Comparison of ENCODE assay signal across 21 mouse cellular contexts in the genomic region with DNA sequence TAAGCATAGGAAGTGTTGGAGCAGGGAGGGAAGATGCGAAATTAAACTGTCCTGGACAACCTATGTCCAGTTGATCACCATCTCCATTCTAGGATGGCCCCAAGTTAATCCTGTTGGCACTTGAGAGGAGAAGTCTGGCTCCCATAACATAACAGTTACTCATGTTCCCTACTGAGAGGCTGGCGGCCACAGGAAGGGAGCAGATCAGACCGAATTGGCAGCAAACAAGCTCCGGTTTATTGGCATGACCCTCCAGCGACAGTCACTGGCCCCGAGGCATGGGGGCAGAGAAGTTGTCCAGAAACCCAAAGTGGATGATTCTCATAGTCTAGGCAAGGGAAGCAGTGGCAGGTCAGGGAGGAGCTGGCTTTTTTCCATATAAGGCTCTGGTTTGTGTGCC.
DNase-seq lines count a peak whose midpoint lies in the region; ATAC-seq and TF ChIP-seq lines count a peak whose summit lies in the region.
"Had no signal": no experiment of that assay in that cellular context is flagged by ENCODE, and none has a peak within 500 bp of the region (broad histone marks: within the 10 kb centered on the region; RNA-seq: fewer than 3 reads in every experiment).

No protein-coding gene starts in this region.

- 88% methylated on average over 6 of the region's 6 CpGs for WGBS in hindbrain, embryonic 11.5 days
- 83% methylated on average over 6 of the region's 6 CpGs for WGBS in hindbrain, embryonic 10.5 days
- WGBS in lung, postnatal 0 days: 51% methylated on average over 6 of the region's 6 CpGs
- WGBS in forebrain, embryonic 10.5 days: 80% methylated on average over 6 of the region's 6 CpGs

- H3K9me3 ChIP-seq in hindbrain, embryonic 11.5 days (ENCODE audit: control insufficient read depth, low read length): peaks cover 5% of the 10 kb centered on the region
- peaks cover 33% of the 10 kb centered on the region for H3K9me3 ChIP-seq in hindbrain, embryonic 10.5 days
- H3K9me3 ChIP-seq in lung, postnatal 0 days (ENCODE audit: low read length): no peaks in the 10 kb centered on the region
- H3K9me3 ChIP-seq in forebrain, embryonic 10.5 days: peaks cover 29% of the 10 kb centered on the region
- H3K9me3 ChIP-seq: lung, embryonic 15.5 days had no signal

- TF ChIP-seq CTCF in lung, postnatal 0 days (IDR thresholded peaks at IDR 0.05): no peak

- 0 out of 2 replicates have a peak overlapping the region, but pooled peaks have one; percentile 42 for H3K27ac ChIP-seq in hindbrain, embryonic 11.5 days (ENCODE audit: low read depth, low read length)
- no peak overlapping the region for H3K27ac ChIP-seq in hindbrain, embryonic 10.5 days
- no peak overlapping the region for H3K27ac ChIP-seq in lung, postnatal 0 days (ENCODE audit: low read length)
- no peak overlapping the region for H3K27ac ChIP-seq in forebrain, embryonic 10.5 days
- H3K27ac ChIP-seq: embryonic facial prominence, embryonic 12.5 days; forebrain, embryonic 12.5 days; heart, embryonic 10.5 days; limb, embryonic 13.5 days; liver, embryonic 12.5 days; neural tube, embryonic 12.5 days had no signal

- no peak for ATAC-seq in hindbrain, embryonic 11.5 days (ENCODE audit: low FRiP score)
- peak; percentile 33; the same call in 1 of the 2 replicates for ATAC-seq in lung, postnatal 0 days
- ATAC-seq: liver, embryonic 12.5 days had no signal

- H3K4me2 ChIP-seq in hindbrain, embryonic 11.5 days (replicated peaks; ENCODE audit: low read depth, low read length): no peak overlapping the region
- H3K4me2 ChIP-seq in lung, postnatal 0 days (replicated peaks; ENCODE audit: low read depth, low read length): no peak overlapping the region
- H3K4me2 ChIP-seq: embryonic facial prominence, embryonic 12.5 days; forebrain, embryonic 12.5 days; limb, embryonic 13.5 days; liver, embryonic 12.5 days; lung, embryonic 15.5 days; midbrain, embryonic 12.5 days; neural tube, embryonic 12.5 days had no signal

- no peak overlapping the region for H3K9ac ChIP-seq in hindbrain, embryonic 11.5 days (ENCODE audit: low read depth, low read length)
- H3K9ac ChIP-seq in lung, postnatal 0 days (replicated peaks; ENCODE audit: low read depth): no peak overlapping the region
- H3K9ac ChIP-seq: embryonic facial prominence, embryonic 12.5 days; forebrain, embryonic 12.5 days; limb, embryonic 13.5 days; liver, embryonic 12.5 days; lung, embryonic 15.5 days; midbrain, embryonic 12.5 days; neural tube, embryonic 12.5 days had no signal

- H3K4me3 ChIP-seq in hindbrain, embryonic 11.5 days (ENCODE audit: low read depth, low read length): no peak overlapping the region
- H3K4me3 ChIP-seq in hindbrain, embryonic 10.5 days: no peak overlapping the region
- H3K4me3 ChIP-seq in lung, postnatal 0 days (ENCODE audit: low read depth, low read length): no peak overlapping the region
- no peak overlapping the region for H3K4me3 ChIP-seq in forebrain, embryonic 10.5 days
- H3K4me3 ChIP-seq: embryonic facial prominence, embryonic 12.5 days; forebrain, embryonic 12.5 days; heart, embryonic 10.5 days; limb, embryonic 13.5 days; liver, embryonic 12.5 days; lung, embryonic 15.5 days; midbrain, embryonic 12.5 days; neural tube, embryonic 12.5 days had no signal

- no peaks in the 10 kb centered on the region for H3K36me3 ChIP-seq in hindbrain, embryonic 11.5 days (ENCODE audit: control insufficient read depth, insufficient read depth, low read length)
- H3K36me3 ChIP-seq in hindbrain, embryonic 10.5 days: no peaks in the 10 kb centered on the region
- H3K36me3 ChIP-seq in lung, postnatal 0 days (ENCODE audit: insufficient read depth, low read length): no peaks in the 10 kb centered on the region
- no peaks in the 10 kb centered on the region for H3K36me3 ChIP-seq in forebrain, embryonic 10.5 days (replicated peaks)
- H3K36me3 ChIP-seq: embryonic facial prominence, embryonic 12.5 days; forebrain, embryonic 12.5 days; heart, embryonic 10.5 days; limb, embryonic 13.5 days; liver, embryonic 12.5 days; lung, embryonic 15.5 days; midbrain, embryonic 12.5 days; neural tube, embryonic 12.5 days had no signal

- TF ChIP-seq EP300 in lung, postnatal 0 days (IDR thresholded peaks at IDR 0.05): no peak

- H3K27me3 ChIP-seq in hindbrain, embryonic 11.5 days (ENCODE audit: control insufficient read depth, insufficient read depth, low read length): no peaks in the 10 kb centered on the region
- no peaks in the 10 kb centered on the region for H3K27me3 ChIP-seq in hindbrain, embryonic 10.5 days (ENCODE audit: insufficient read depth, poor library complexity, severe bottlenecking)
- H3K27me3 ChIP-seq in lung, postnatal 0 days (replicated peaks; ENCODE audit: insufficient read depth, low read length): no peaks in the 10 kb centered on the region
- H3K27me3 ChIP-seq in forebrain, embryonic 10.5 days (ENCODE audit: poor library complexity, severe bottlenecking): no peaks in the 10 kb centered on the region
- H3K27me3 ChIP-seq: embryonic facial prominence, embryonic 12.5 days; forebrain, embryonic 12.5 days; liver, embryonic 12.5 days; lung, embryonic 15.5 days; midbrain, embryonic 12.5 days; neural tube, embryonic 12.5 days had no signal

- no peaks in the 10 kb centered on the region for H3K4me1 ChIP-seq in hindbrain, embryonic 11.5 days (replicated peaks; ENCODE audit: control insufficient read depth, insufficient read depth, low read length)
- peaks cover 18% of the 10 kb centered on the region for H3K4me1 ChIP-seq in hindbrain, embryonic 10.5 days (replicated peaks)
- no peaks in the 10 kb centered on the region for H3K4me1 ChIP-seq in lung, postnatal 0 days (ENCODE audit: insufficient read depth, low read depth, low read length)
- H3K4me1 ChIP-seq in forebrain, embryonic 10.5 days: peaks cover 10% of the 10 kb centered on the region; the same call in 1 of the 2 replicates
- H3K4me1 ChIP-seq: embryonic facial prominence, embryonic 12.5 days; limb, embryonic 13.5 days; liver, embryonic 12.5 days; neural tube, embryonic 12.5 days had no signal

- DNase-seq in cerebellum, adult 11-12 months: peak; percentile 34
- DNase-seq in cerebellum, adult 8-10 months: no peak
- no peak for DNase-seq in hindbrain, embryonic 11.5 days (ENCODE audit: low spot score)
- DNase-seq in hindbrain, embryonic 10.5 days (ENCODE audit: low spot score): no peak
- DNase-seq in lung, postnatal 0 days (ENCODE audit: low spot score): peak; percentile 40
- no peak for DNase-seq in lung, postnatal 14 days
- DNase-seq in cerebellum, adult 9-11 months: peak; percentile 38
- DNase-seq in forebrain, embryonic 10.5 days (ENCODE audit: extremely low spot score, low spot score): no peak
- DNase-seq: adrenal gland, postnatal 10 days; gastrocnemius, postnatal 36 days; kidney, adult 8-10 months; kidney, postnatal 36 days; layer of hippocampus, postnatal 36 days had no signal

Comparison
In these comparisons a context has a peak if more than half of its experiments do, and no peak if none do; other contexts are left out.
1. DNase-seq: peak in cerebellum, adult 11-12 months (single experiment), lung, postnatal 0 days (single experiment) and cerebellum, adult 9-11 months (single experiment); none in cerebellum, adult 8-10 months (single experiment), hindbrain, embryonic 11.5 days (single experiment), hindbrain, embryonic 10.5 days (single experiment), lung, postnatal 14 days (single experiment) and forebrain, embryonic 10.5 days (single experiment).